Mouse (Mus musculus): ENCODE results near the gene Col4a3. TPM values are rescaled to one million over a fixed set of nuclear protein-coding genes. Genes with fewer than 3 reads are reported as not detected.

Col4a3 gene
- 0.03 and 0.06 TPM in 2 replicates for polyA plus RNA-seq (2015; fragmentation: Nextera tagmentation; extraction: Ambion mirVana)

GRCm38 (mm10) chr1:82586713-82587399 lies at the start of gene Col4a3, which contains the start of gene Col4a4:
TSS of gene Col4a3 (plus strand) at chr1:82586921.
TSS of gene Col4a4 (minus strand) at chr1:82586849.
- WGBS = 5% methylated on average over 34 of the region's 34 CpGs
- ATAC-seq (ENCODE audit: insufficient number of reproducible peaks, insufficient read depth, low FRiP score, low TSS enrichment, low read depth) = 0 out of 2 replicates have a peak, but pooled peaks have one; percentile 37
- no peaks in the 10 kb centered on the region for H3K36me3 ChIP-seq
- no peak within 1 kb of the TSS for H3K27ac ChIP-seq
- H3K4me2 ChIP-seq = peak within 1 kb of the TSS; percentile 65
- no peaks in the 10 kb centered on the region for H3K9me3 ChIP-seq
- peaks cover 10% of the 10 kb centered on the region for H3K4me1 ChIP-seq
- H3K27me3 ChIP-seq = peaks cover 28% of the 10 kb centered on the region
- H3K4me3 ChIP-seq = peak within 1 kb of the TSS; percentile 35
- H3K9ac ChIP-seq = peak within 1 kb of the TSS; percentile 64

GRCm38 (mm10) chr1:82537848-82538247 lies 48.9 kb upstream of the Col4a3 start:
- no peak overlapping the region for H3K4me2 ChIP-seq
- no peak overlapping the region for H3K4me3 ChIP-seq
- no peak overlapping the region for H3K27ac ChIP-seq
- ATAC-seq (ENCODE audit: insufficient number of reproducible peaks, insufficient read depth, low FRiP score, low TSS enrichment, low read depth) = no peak
- no peaks in the 10 kb centered on the region for H3K9me3 ChIP-seq
- WGBS = 74% methylated on average over 3 of the region's 3 CpGs
- no peak overlapping the region for H3K9ac ChIP-seq
- H3K27me3 ChIP-seq = no peaks in the 10 kb centered on the region
- no peaks in the 10 kb centered on the region for H3K36me3 ChIP-seq
- H3K4me1 ChIP-seq = no peaks in the 10 kb centered on the region

GRCm38 (mm10) chr1:82540056-82540455 lies 46.7 kb upstream of the Col4a3 start:
- H3K27me3 ChIP-seq = no peaks in the 10 kb centered on the region
- H3K4me3 ChIP-seq = no peak overlapping the region
- H3K27ac ChIP-seq = no peak overlapping the region
- no peaks in the 10 kb centered on the region for H3K36me3 ChIP-seq
- WGBS = 81% methylated on average over 5 of the region's 5 CpGs
- no peak for ATAC-seq (ENCODE audit: insufficient number of reproducible peaks, insufficient read depth, low FRiP score, low TSS enrichment, low read depth)
- H3K4me1 ChIP-seq = no peaks in the 10 kb centered on the region
- no peaks in the 10 kb centered on the region for H3K9me3 ChIP-seq
- no peak overlapping the region for H3K4me2 ChIP-seq
- H3K9ac ChIP-seq = no peak overlapping the region

GRCm38 (mm10) chr1:82543934-82544333 lies 42.8 kb upstream of the Col4a3 start:
- WGBS = 89% methylated on average over 2 of the region's 2 CpGs
- H3K9me3 ChIP-seq = no peaks in the 10 kb centered on the region
- H3K36me3 ChIP-seq = no peaks in the 10 kb centered on the region
- ATAC-seq (ENCODE audit: insufficient number of reproducible peaks, insufficient read depth, low FRiP score, low TSS enrichment, low read depth) = no peak
- no peak overlapping the region for H3K4me3 ChIP-seq
- H3K27me3 ChIP-seq = no peaks in the 10 kb centered on the region
- no peaks in the 10 kb centered on the region for H3K4me1 ChIP-seq
- H3K9ac ChIP-seq = no peak overlapping the region
- no peak overlapping the region for H3K4me2 ChIP-seq
- H3K27ac ChIP-seq = no peak overlapping the region

GRCm38 (mm10) chr1:82544419-82545185 lies 42.1 kb upstream of the Col4a3 start:
- Histone ChIP-seq H3K4me3 (no peak overlapping the region), H3K27ac (no peak overlapping the region), H3K4me2 (no peak overlapping the region), H3K27me3 (no peaks in the 10 kb centered on the region), H3K36me3 (no peaks in the 10 kb centered on the region), H3K9ac (no peak overlapping the region), H3K9me3 (no peaks in the 10 kb centered on the region), H3K4me1 (no peaks in the 10 kb centered on the region)
- 76% methylated on average over 6 of the region's 6 CpGs for WGBS
- no peak for ATAC-seq (ENCODE audit: insufficient number of reproducible peaks, insufficient read depth, low FRiP score, low TSS enrichment, low read depth)

- no peak overlapping the region for H3K9ac ChIP-seq
- no peak for ATAC-seq (ENCODE audit: insufficient number of reproducible peaks, insufficient read depth, low FRiP score, low TSS enrichment, low read depth)
- WGBS = 65% methylated on average over 8 of the region's 8 CpGs
- H3K4me1 ChIP-seq = no peaks in the 10 kb centered on the region
- H3K36me3 ChIP-seq = no peaks in the 10 kb centered on the region
- no peaks in the 10 kb centered on the region for H3K9me3 ChIP-seq
- no peak overlapping the region for H3K27ac ChIP-seq
- no peak overlapping the region for H3K4me3 ChIP-seq
- no peak overlapping the region for H3K4me2 ChIP-seq
- H3K27me3 ChIP-seq = no peaks in the 10 kb centered on the region
These were observed 41.3 kb upstream of the Col4a3 start for GRCm38 (mm10) chr1:82545199-82545960.

GRCm38 (mm10) chr1:82554443-82554850 lies 32.3 kb upstream of the Col4a3 start:
- H3K9me3 ChIP-seq = no peaks in the 10 kb centered on the region
- no peak overlapping the region for H3K9ac ChIP-seq
- H3K4me1 ChIP-seq = no peaks in the 10 kb centered on the region
- H3K4me3 ChIP-seq = no peak overlapping the region
- H3K36me3 ChIP-seq = no peaks in the 10 kb centered on the region
- no peak for ATAC-seq (ENCODE audit: insufficient number of reproducible peaks, insufficient read depth, low FRiP score, low TSS enrichment, low read depth)
- no peak overlapping the region for H3K27ac ChIP-seq
- no peak overlapping the region for H3K4me2 ChIP-seq
- H3K27me3 ChIP-seq = no peaks in the 10 kb centered on the region
- WGBS = 43% methylated on average over 6 of the region's 6 CpGs

- Histone ChIP-seq H3K4me2 (no peak overlapping the region), H3K27me3 (no peaks in the 10 kb centered on the region), H3K27ac (no peak overlapping the region), H3K4me1 (no peaks in the 10 kb centered on the region), H3K9me3 (no peaks in the 10 kb centered on the region), H3K9ac (no peak overlapping the region), H3K4me3 (no peak overlapping the region), H3K36me3 (no peaks in the 10 kb centered on the region)
- WGBS = 76% methylated on average over 5 of the region's 5 CpGs
- no peak for ATAC-seq (ENCODE audit: insufficient number of reproducible peaks, insufficient read depth, low FRiP score, low TSS enrichment, low read depth)
These were observed 31.8 kb upstream of the Col4a3 start for GRCm38 (mm10) chr1:82554889-82555288.

GRCm38 (mm10) chr1:82560223-82560622 lies 26.5 kb upstream of the Col4a3 start:
- no peak for ATAC-seq (ENCODE audit: insufficient number of reproducible peaks, insufficient read depth, low FRiP score, low TSS enrichment, low read depth)
- no peaks in the 10 kb centered on the region for H3K36me3 ChIP-seq
- peaks cover 5% of the 10 kb centered on the region; the same call in 1 of the 2 replicates for H3K9me3 ChIP-seq
- no peaks in the 10 kb centered on the region for H3K4me1 ChIP-seq
- no peak overlapping the region for H3K27ac ChIP-seq
- H3K9ac ChIP-seq = no peak overlapping the region
- no peak overlapping the region for H3K4me3 ChIP-seq
- H3K4me2 ChIP-seq = no peak overlapping the region
- 72% methylated on average over 4 of the region's 4 CpGs for WGBS
- no peaks in the 10 kb centered on the region for H3K27me3 ChIP-seq

- no peak for ATAC-seq (ENCODE audit: insufficient number of reproducible peaks, insufficient read depth, low FRiP score, low TSS enrichment, low read depth)
- Histone ChIP-seq H3K9ac (no peak overlapping the region), H3K4me3 (no peak overlapping the region), H3K4me1 (no peaks in the 10 kb centered on the region), H3K9me3 (no peaks in the 10 kb centered on the region), H3K27ac (no peak overlapping the region), H3K27me3 (no peaks in the 10 kb centered on the region), H3K36me3 (no peaks in the 10 kb centered on the region), H3K4me2 (no peak overlapping the region)
- 84% methylated on average over 4 of the region's 4 CpGs for WGBS
These were observed 17.3 kb upstream of the Col4a3 start for GRCm38 (mm10) chr1:82569405-82569804.

GRCm38 (mm10) chr1:82571758-82572157 lies 15.0 kb upstream of the Col4a3 start:
- no peak overlapping the region for H3K4me3 ChIP-seq
- no peaks in the 10 kb centered on the region for H3K9me3 ChIP-seq
- no peak for ATAC-seq (ENCODE audit: insufficient number of reproducible peaks, insufficient read depth, low FRiP score, low TSS enrichment, low read depth)
- no peak overlapping the region for H3K4me2 ChIP-seq
- no peaks in the 10 kb centered on the region for H3K4me1 ChIP-seq
- WGBS = 74% methylated on average over 1 of the region's 1 CpGs
- H3K36me3 ChIP-seq = no peaks in the 10 kb centered on the region
- no peaks in the 10 kb centered on the region for H3K27me3 ChIP-seq
- H3K9ac ChIP-seq = no peak overlapping the region
- no peak overlapping the region for H3K27ac ChIP-seq
